Mouse (Mus musculus): ENCODE measurements around the gene Ppp1r8.

DNA sequence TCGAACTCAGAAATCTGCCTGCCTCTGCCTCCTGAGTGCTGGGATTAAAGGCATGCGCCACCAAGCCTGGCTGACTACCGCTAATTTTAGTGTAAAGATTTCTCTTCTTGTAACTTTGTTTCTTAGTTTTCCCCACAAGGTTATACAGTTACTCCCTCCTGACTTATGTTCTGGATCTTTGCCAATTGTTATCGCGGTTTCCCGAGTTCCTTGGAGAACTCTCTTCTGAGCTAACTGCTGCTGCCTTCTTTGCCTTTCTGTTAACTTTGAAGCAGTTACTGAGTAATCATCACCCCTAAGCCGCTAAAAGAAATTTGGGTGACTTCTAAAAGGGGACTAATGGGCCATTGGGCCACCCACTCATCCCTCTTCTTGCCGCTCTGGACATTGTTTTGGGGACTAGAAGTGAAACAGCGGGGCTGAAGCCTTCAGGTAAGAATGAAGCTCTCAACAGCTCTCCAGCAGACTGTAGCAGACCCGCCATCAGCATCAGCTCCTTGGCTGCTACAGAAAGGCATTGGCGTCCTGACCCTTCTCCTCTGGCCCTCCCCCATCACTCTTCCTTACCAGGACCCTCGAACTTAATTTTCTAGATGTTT, 37.3 kb downstream of the Ppp1r8 start:
- TF ChIP-seq CHD2 (IDR thresholded peaks at IDR 0.05; ENCODE audit: low read depth, low read length) (no peak), ZC3H11A (IDR thresholded peaks at IDR 0.05; ENCODE audit: borderline replicate concordance, low read depth, low read length) (no peak)
